Mouse (Mus musculus): ENCODE measurements around the gene Olfr286.

The Olfr286 gene

GRCm38 (mm10) chr15:98234350-98234749, at the start of gene Olfr286:
Gene Olfr286, minus strand, starts transcription at chr15:98234450.
- DNase-seq: no peak

DNA sequence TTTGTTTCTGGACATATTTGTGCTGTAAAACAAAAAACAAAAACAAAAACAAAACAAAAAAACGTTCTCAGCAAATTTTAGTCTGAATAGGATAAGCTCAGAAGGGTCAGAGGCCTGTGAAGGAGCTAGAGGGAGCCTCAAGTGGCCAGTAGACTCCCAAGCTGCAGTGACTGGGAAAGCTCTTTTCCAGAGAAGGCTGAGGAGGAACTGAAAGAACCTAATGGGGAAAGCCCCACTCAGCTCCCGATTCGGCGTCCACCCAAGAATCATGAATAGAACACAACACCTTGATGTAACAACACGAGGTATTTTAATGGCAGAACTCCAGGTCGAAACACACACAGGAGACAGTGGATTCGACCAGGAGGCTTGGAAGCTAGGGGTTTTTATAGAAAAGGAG, 23.5 kb upstream of the Olfr286 start:
- no peak for DNase-seq

DNA sequence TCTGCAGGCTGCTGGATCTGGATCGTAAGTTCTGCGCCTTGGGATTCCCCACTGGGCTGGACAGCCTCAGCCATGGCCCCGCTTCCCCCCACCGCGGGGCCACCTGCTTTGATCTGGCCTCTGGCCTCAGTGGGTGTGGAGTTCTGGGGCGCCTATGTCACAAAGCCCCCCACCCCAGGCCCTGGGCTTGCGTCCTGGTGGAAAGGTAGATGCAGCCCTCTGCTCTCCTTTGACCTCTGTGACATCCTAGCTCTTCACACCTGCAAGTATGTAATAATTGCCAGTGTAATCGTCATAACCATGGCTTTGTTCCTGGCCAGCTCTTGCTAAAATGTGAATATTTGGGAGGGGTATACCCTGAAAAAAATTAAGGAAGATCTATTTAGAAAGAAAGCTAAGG, 22.9 kb upstream of the Olfr286 start, which contains the start of gene H1fnt:
TSS of gene H1fnt (minus strand) at position 101 of the 400 bp plus-strand sequence.
- no peak for DNase-seq

DNA sequence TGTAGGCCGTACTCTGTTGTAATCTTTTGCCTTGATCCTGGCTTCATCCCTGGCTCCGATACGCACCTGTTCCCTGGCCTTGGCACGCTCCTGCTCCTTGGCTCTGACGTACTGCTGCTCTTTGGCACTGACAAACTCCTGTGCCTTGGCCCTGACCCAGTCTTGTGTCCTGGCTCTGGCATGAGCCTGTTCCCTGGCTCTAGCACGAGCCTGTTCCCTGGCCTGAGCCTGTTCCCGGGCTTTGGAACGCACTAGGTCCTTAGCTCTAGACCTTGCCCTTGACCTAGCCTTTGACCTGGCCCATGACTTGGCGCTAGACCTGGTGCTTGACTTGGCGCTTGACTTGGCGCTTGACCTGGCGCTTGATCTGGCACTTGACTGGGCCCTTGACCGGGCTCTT, 22.0 kb upstream of the Olfr286 start:
- peak; percentile 51 for DNase-seq

GRCm38 (mm10) chr15:98235442-98235841, 1.2 kb upstream of the Olfr286 start:
- DNase-seq: no peak

DNA sequence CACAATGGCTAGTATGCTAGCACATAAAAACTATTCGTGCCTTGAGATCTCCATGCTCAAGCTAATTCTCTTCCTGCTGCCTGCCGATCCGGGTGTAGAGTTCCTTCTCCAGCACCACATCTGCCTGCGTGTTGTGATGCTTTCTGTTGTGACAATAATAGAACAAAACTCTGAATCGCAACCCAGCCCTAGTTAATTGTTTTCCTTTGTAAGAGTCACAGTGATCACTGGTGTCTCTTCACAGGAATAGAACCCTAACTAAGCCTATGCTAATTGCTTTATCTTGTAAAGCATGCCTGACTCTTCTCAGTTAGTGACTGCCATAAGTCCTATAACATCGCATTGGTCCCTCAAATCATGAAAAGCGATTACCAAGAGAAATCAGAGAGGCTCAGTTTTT, 8.2 kb downstream of the Olfr286 start:
- DNase-seq: no peak

- no peak for DNase-seq
Observed at GRCm38 (mm10) chr15:98225610-98226009, 8.6 kb downstream of the Olfr286 start.

DNA sequence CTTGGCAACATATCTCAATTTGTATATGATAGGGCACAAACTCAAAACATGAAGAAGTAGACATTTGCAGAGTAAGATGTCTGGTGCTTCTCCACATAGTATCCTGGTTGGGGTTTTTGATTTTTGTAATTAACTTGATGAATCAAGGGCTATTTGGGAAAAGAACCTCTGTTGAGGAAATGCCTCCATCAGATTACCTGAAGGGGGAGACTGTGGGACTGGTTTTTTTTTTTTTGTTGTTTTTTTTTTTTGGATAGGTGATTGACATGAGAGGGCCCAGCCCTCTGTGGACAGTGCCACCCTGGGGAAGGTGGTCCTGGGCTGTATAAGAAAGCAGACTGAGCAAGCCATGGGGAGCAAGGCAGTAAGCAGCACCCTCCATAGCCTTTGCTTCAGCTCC, 11.9 kb downstream of the Olfr286 start:
- DNase-seq: no peak

GRCm38 (mm10) chr15:98220877-98221276, 13.4 kb downstream of the Olfr286 start, which contains the start of the genes Gm44579 and Olfr287:
Gene Gm44579, minus strand, starts transcription at chr15:98220977.
Gene Olfr287, minus strand, starts transcription at chr15:98221056.
- peak; percentile 17 for DNase-seq

- DNase-seq: no peak
Observed at GRCm38 (mm10) chr15:98214130-98214529, 20.1 kb downstream of the Olfr286 start.

DNA sequence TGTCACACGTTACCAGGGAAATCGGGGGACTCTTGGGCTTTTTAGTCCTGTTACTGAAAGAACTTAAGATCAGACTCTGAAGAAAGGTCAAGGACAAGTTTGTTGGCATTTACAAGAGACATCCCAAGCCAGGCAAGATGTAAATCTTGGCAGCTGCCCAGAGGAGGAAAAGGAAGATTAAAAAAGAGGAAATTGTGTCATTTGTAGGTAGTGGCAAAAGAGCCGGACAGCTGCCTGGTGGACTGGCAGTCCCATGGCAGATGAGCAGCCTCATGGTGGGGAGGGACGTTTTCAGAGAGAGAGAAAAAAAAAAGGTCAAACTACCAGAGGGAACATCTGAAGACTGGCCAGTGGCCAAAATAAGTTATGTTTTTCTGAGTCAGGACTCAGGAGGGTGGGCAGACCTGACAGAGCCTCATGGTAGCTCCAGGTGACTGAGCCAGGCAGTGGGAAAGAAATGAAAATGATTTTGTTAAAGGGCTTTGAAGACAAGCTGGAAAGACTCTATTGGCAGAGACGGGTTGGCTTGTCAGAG, 20.8 kb downstream of the Olfr286 start:
- DNase-seq: no peak

GRCm38 (mm10) chr15:98209676-98210075, 24.6 kb downstream of the Olfr286 start:
- no peak for DNase-seq

DNA sequence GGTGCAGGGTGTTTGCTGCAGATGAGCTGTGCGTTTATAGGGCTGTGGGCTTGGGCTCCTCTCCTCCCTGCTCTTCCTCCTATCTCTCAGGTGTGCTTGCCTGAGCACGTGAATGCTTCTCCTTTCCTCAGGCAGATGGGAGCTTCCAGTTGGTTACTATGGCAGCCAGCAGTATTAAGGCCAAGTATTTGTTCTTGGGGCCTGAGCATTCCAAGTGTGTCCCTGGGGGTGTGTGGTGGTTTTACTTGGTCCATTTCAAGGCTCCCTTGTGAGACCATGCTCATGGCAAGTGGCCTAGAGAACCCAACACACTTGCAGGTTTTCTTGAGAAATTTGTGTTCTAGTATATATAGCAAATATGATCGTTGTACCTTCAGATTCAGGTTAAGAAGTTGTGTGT, 38.8 kb downstream of the Olfr286 start, which contains the start of gene Olfr288:
TSS of gene Olfr288 (minus strand) at position 101 of the 400 bp plus-strand sequence.
- DNase-seq: no peak

GRCm38 (mm10) chr15:98184456-98184855, 49.8 kb downstream of the Olfr286 start:
- no peak for DNase-seq

DNA sequence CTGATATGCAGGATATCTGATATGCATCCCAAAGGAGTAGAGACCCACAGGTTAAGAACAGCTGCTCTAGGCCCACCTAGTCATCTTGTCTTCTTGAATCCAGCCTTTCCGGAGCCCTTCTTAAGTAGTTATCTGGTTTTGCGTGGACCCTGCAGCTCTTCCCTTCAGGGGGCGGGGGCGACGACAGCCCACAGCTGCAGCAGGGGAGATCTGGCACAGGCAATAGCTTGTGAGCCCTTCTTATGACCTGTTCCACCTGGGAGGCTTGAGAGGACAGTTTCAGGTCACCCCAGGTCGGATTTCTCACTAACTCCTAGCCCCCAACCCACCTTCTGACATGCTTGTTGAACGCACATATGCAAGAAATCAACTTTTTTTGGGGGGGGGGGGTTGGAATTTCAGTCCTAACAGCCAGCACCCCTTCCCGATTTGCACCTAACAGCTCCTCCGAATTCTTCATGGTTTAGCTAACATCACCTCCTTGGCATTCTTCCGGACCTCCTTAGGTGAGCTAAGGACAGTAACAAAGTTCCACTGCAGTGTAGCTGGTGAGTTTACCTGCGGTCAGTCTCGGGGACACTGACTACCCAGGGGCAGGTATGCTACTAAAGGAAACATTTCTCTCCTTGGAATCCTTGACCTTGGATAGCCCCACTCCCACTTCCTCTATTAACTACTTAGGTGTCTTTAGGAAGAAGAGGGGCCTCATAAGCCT, 52.2 kb downstream of the Olfr286 start:
- DNase-seq: peak; percentile 72

GRCm38 (mm10) chr15:98181132-98181711, 53.0 kb downstream of the Olfr286 start:
- DNase-seq: peak; percentile 99

- no peak for DNase-seq
Observed at GRCm38 (mm10) chr15:98180567-98181131, 53.6 kb downstream of the Olfr286 start.

- no peak for DNase-seq
Observed at GRCm38 (mm10) chr15:98177320-98177719, 56.9 kb downstream of the Olfr286 start.

Data from cerebellum, adult 9-11 months (tissue).